Mouse (Mus musculus) midbrain, embryonic 12.5 days (tissue): ENCODE results near the gene Popdc2. TPM values are rescaled to one million over a fixed set of nuclear protein-coding genes. Genes with fewer than 3 reads are reported as not detected.

Experiments
- ATAC-seq: fragments of 200-750 bp; cut with Nextera tagmentation; 2 replicates; pipeline ENCODE4 v1.8.0; 2017; ENCODE audit warnings: low read depth, moderate TSS enrichment, moderate library complexity; ENCODE audit not compliant: low FRiP score
- H3K27ac ChIP-seq: fragments of 300-500 bp; sonication (generic); replicated peaks from 2 replicates; pipeline ENCODE4 v1.5.1; 2016; ENCODE audit warnings: mild to moderate bottlenecking
- H3K27me3 ChIP-seq: fragments of 300-500 bp; sonication (generic); 2 replicates; pipeline ENCODE4 v1.6.1; 2016; ENCODE audit warnings: mild to moderate bottlenecking
- H3K36me3 ChIP-seq: fragments of 300-500 bp; sonication (generic); 2 replicates; pipeline ENCODE4 v1.6.1; 2016
- H3K4me1 ChIP-seq: fragments of 300-500 bp; sonication (generic); 2 replicates; pipeline ENCODE4 v1.6.1; 2016
- H3K4me2 ChIP-seq: fragments of 300-500 bp; sonication (generic); replicated peaks from 2 replicates; pipeline ENCODE4 v1.6.1; 2016; ENCODE audit warnings: mild to moderate bottlenecking, moderate library complexity
- H3K4me3 ChIP-seq: fragments of 300-500 bp; sonication (generic); 2 replicates; pipeline ENCODE4 v1.5.1; 2016; ENCODE audit warnings: mild to moderate bottlenecking
- H3K9ac ChIP-seq: fragments of 300-500 bp; sonication (generic); replicated peaks from 2 replicates; pipeline ENCODE4 v1.6.1; 2016; ENCODE audit warnings: mild to moderate bottlenecking, moderate library complexity
- H3K9me3 ChIP-seq: fragments of 300-500 bp; sonication (generic); 2 replicates; pipeline ENCODE4 v1.6.1; 2016; ENCODE audit warnings: mild to moderate bottlenecking
- WGBS: fragments of 180-500 bp; shearing (Covaris S2); methylation state at CpG from one replicate; pipeline ENCODE4 v1.1.7; 2016; 5-methylcytosine and 5-hydroxymethylcytosine counted together
- polyA plus RNA-seq: library from polyadenylated mRNA; unstranded; fragments of >200 nt; fragmentation: Nextera tagmentation; extraction: Ambion mirVana; gene quantifications from 2 replicates; pipeline ENCODE4 v1.2.1, GENCODE M21; 2016

Popdc2 gene
- polyA plus RNA-seq, 1 experiment from 2014 or later, result 0.57 TPM

DNA sequence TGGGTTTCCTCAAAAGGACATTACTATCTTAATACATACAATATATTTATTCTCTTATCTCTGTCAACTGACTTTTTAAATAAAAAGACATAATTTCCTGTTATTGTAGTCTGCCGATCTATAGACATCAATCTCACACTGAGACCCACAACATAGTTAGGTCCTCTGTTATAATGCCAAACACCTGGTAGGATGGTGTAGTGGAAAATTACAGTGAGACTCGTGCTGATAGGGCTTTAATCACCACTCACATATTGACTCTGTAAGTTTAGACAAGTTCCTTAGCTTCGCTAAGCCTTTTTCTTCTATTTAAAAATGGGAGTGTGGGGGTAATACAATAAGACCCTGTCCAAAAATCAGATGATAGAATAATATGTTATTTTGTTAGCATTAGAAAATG is 2.2 kb upstream of the Popdc2 start:
- H3K27ac ChIP-seq, result no peak overlapping the region
- no peak overlapping the region for H3K4me3 ChIP-seq
- no peak overlapping the region for H3K9ac ChIP-seq
- ATAC-seq, result no peak
- H3K9me3 ChIP-seq, result no peaks in the 10 kb centered on the region
- H3K4me2 ChIP-seq, result no peak overlapping the region
- H3K27me3 ChIP-seq, result no peaks in the 10 kb centered on the region
- WGBS, result 75% methylated on average over 3 of the region's 3 CpGs
- H3K36me3 ChIP-seq, result no peaks in the 10 kb centered on the region
- H3K4me1 ChIP-seq, result no peaks in the 10 kb centered on the region

GRCm38 (mm10) chr16:38360317-38360716 is 1.7 kb upstream of the Popdc2 start:
- 39% methylated on average over 2 of the region's 2 CpGs for WGBS
- H3K9ac ChIP-seq, result no peak overlapping the region
- no peaks in the 10 kb centered on the region for H3K9me3 ChIP-seq
- H3K27ac ChIP-seq, result no peak overlapping the region
- no peak overlapping the region for H3K4me3 ChIP-seq
- H3K4me1 ChIP-seq, result no peaks in the 10 kb centered on the region
- ATAC-seq, result no peak
- no peak overlapping the region for H3K4me2 ChIP-seq
- H3K27me3 ChIP-seq, result no peaks in the 10 kb centered on the region
- H3K36me3 ChIP-seq, result no peaks in the 10 kb centered on the region

DNA sequence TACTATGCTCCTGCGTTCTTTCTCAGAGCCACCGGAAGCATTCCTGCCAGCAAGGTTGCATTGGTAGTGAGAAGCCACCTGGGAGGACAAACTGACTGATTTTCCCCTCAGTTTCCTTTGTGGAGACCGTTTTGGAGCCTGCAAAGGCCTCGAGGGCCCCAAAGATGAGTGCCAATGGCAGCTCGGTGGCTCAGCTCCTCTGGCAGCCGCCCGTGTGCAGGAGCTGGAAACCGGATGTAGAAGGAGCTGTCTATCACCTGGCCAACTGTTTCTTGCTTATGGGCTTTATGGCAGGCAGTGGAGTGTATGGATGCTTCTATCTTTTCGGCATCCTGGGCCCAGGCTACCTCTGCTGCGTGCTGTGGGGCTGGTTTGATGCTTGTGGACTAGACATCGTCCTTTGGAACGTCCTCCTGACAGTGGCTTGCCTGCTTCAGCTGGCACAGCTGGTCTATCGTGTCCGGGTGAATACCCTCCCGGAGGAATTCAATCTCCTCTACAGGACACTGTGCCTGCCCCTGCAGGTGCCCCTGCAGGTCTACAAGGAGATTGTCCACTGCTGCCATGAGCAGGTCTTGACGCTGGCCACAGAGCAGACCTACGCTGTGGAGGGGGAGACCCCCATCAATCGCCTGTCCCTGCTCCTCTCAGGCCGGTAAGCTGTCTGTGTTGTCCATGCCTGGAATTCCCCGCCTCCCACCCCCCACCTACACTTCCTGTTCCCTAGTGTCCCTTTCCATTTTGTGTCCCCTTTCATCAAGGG is 665 bp downstream of the Popdc2 start:
- H3K9me3 ChIP-seq, result no peaks in the 10 kb centered on the region
- no peaks in the 10 kb centered on the region for H3K4me1 ChIP-seq
- H3K9ac ChIP-seq, result no peak overlapping the region
- ATAC-seq, result no peak
- no peaks in the 10 kb centered on the region for H3K36me3 ChIP-seq
- no peak overlapping the region for H3K27ac ChIP-seq
- no peak overlapping the region for H3K4me3 ChIP-seq
- no peaks in the 10 kb centered on the region for H3K27me3 ChIP-seq
- WGBS, result 85% methylated on average over 20 of the region's 20 CpGs
- H3K4me2 ChIP-seq, result no peak overlapping the region

- Histone ChIP-seq H3K9me3 (no peaks in the 10 kb centered on the region), H3K9ac (no peak overlapping the region), H3K4me3 (no peak overlapping the region), H3K36me3 (no peaks in the 10 kb centered on the region), H3K27me3 (no peaks in the 10 kb centered on the region), H3K4me1 (no peaks in the 10 kb centered on the region), H3K4me2 (no peak overlapping the region), H3K27ac (no peak overlapping the region)
- no peak for ATAC-seq
- 89% methylated on average over 3 of the region's 3 CpGs for WGBS
Observed at GRCm38 (mm10) chr16:38363256-38363595, 1.2 kb downstream of the Popdc2 start.

DNA sequence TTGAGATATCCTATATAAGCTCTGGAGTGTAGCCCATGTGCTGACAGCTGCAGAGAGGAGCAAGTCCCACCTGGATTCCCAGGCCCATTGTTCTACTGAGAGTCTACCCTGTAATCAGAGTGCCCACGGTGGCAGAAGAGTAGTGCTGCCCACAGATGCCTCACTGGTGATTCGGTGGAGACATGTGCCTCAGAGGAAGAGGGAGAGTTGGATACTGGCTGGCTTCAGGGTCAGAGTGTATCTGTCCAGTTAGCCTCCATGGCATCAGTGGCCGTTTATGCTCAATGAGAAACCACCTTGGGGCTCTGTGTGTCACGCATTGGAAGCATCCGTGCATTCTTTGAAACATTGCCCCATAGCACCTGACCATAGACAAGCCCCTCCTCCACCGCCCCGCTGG is 1.6 kb downstream of the Popdc2 start:
- Histone ChIP-seq H3K36me3 (no peaks in the 10 kb centered on the region), H3K27me3 (no peaks in the 10 kb centered on the region), H3K9me3 (no peaks in the 10 kb centered on the region), H3K4me1 (no peaks in the 10 kb centered on the region), H3K4me3 (no peak overlapping the region), H3K27ac (no peak overlapping the region), H3K9ac (no peak overlapping the region), H3K4me2 (no peak overlapping the region)
- no peak for ATAC-seq
- 89% methylated on average over 7 of the region's 7 CpGs for WGBS

DNA sequence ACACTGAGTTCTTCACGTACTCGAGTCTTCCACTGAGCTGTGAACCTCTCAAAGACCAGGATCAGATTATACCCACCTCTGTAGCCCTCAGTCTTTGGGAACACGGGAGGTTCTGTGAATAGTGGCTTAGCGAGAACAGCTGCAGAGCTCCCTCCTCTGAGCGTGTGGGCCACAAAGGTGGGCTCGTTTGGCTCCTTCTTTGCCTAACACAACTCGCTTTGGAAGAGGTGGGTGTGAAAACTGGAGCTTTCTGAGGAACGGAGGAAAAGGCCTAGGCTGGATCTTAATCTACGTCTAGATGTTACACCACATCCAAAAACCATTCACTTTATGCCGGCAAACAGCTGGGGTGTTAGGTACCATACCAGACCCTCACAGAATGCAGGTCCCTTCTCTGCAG is 3.4 kb downstream of the Popdc2 start:
- no peak overlapping the region for H3K27ac ChIP-seq
- no peaks in the 10 kb centered on the region for H3K27me3 ChIP-seq
- H3K4me2 ChIP-seq, result no peak overlapping the region
- WGBS, result 87% methylated on average over 10 of the region's 10 CpGs
- no peaks in the 10 kb centered on the region for H3K36me3 ChIP-seq
- no peaks in the 10 kb centered on the region for H3K9me3 ChIP-seq
- H3K9ac ChIP-seq, result no peak overlapping the region
- ATAC-seq, result no peak
- H3K4me3 ChIP-seq, result no peak overlapping the region
- H3K4me1 ChIP-seq, result no peaks in the 10 kb centered on the region

DNA sequence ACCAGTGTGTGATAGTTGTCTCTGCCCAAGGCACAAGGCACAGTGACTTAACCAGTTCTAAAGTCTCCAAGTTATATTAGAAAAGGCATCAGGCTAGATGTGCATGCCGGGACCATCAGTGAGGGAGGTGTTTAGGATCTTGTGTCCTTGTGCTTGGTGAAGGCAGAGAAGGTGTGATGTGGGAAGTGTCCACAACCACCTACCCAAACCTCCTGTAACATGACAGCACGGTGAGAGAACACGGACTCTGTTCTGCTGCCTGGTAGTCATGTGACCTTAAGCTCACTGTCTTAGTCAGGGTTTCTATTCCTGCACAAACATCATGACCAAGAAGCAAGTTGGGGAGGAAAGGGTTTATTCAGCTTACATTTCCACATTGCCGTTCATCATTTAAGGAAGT is 4.2 kb downstream of the Popdc2 start:
- Histone ChIP-seq H3K4me3 (no peak overlapping the region), H3K36me3 (no peaks in the 10 kb centered on the region), H3K27ac (no peak overlapping the region), H3K4me2 (no peak overlapping the region), H3K9ac (no peak overlapping the region), H3K4me1 (no peaks in the 10 kb centered on the region), H3K9me3 (no peaks in the 10 kb centered on the region), H3K27me3 (no peaks in the 10 kb centered on the region)
- 91% methylated on average over 4 of the region's 4 CpGs for WGBS
- ATAC-seq, result no peak

DNA sequence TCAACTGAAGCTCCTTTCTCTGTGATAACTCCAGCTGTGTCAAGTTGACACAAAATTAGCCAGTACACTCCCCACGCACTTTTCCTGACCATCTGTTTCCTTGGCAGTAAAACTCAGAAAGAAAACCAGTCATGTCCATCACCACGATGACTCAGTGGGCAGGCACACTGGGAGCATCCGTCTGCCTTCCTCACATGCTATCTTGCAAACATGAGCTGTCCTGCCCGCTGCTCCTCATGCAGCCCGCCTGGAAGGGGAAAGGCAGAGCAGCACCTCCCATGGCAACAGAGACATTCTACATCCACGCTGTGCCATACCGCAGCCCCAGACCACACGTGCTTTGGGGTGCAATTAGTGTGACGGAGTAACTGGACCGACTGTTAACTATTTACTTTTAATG is 6.3 kb downstream of the Popdc2 start:
- Histone ChIP-seq H3K4me1 (no peaks in the 10 kb centered on the region), H3K36me3 (no peaks in the 10 kb centered on the region), H3K4me3 (no peak overlapping the region), H3K9me3 (no peaks in the 10 kb centered on the region), H3K4me2 (no peak overlapping the region), H3K27me3 (no peaks in the 10 kb centered on the region), H3K27ac (no peak overlapping the region), H3K9ac (no peak overlapping the region)
- WGBS, result 79% methylated on average over 10 of the region's 10 CpGs
- no peak for ATAC-seq

DNA sequence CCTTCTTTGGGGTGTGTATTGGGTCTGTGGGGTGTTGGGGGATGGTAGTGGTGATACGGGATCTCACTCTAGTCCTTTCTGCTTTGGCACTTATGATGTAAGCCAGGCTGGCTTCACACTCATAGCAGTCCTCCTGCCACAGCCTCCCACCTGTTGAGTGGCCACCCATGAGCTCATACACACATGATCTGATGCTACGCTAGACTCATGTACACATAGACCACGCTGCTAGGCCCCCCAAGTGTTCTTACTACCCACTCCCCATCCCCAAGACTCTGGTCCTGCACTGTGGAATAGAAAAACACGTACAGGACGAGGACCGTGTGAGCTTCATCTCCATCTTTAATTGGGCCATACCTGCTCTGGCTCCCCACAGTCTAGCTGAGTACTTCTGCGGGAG is 7.0 kb downstream of the Popdc2 start:
- ATAC-seq, result no peak
- Histone ChIP-seq H3K9ac (no peak overlapping the region), H3K36me3 (no peaks in the 10 kb centered on the region), H3K9me3 (no peaks in the 10 kb centered on the region), H3K27ac (no peak overlapping the region), H3K27me3 (no peaks in the 10 kb centered on the region), H3K4me3 (no peak overlapping the region), H3K4me1 (no peaks in the 10 kb centered on the region), H3K4me2 (no peak overlapping the region)
- 88% methylated on average over 7 of the region's 7 CpGs for WGBS

DNA sequence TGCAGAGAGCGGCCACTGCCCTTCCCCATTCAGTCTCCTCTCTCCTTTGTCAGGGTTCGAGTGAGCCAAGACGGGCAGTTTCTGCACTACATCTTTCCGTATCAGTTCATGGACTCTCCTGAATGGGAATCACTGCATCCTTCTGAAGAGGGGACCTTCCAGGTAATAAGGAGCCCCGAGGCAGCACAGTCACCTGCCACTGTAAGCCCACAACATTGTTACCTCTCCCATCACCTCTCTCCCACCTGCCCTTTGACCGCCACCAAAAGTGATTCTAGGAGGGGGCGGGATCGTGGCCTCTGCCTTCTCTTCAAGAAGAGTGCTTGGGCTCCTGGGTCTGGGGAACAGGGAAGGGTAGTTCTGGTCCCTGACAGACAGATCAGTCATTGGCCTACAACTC is 7.4 kb downstream of the Popdc2 start:
- no peaks in the 10 kb centered on the region for H3K27me3 ChIP-seq
- WGBS, result 89% methylated on average over 8 of the region's 8 CpGs
- H3K36me3 ChIP-seq, result no peaks in the 10 kb centered on the region
- H3K9me3 ChIP-seq, result no peaks in the 10 kb centered on the region
- H3K9ac ChIP-seq, result no peak overlapping the region
- no peak for ATAC-seq
- H3K4me1 ChIP-seq, result no peaks in the 10 kb centered on the region
- no peak overlapping the region for H3K27ac ChIP-seq
- H3K4me2 ChIP-seq, result no peak overlapping the region
- H3K4me3 ChIP-seq, result no peak overlapping the region

- no peak overlapping the region for H3K9ac ChIP-seq
- ATAC-seq, result no peak
- WGBS, result 84% methylated on average over 4 of the region's 4 CpGs
Observed at GRCm38 (mm10) chr16:38369992-38370484, 8.0 kb downstream of the Popdc2 start.

GRCm38 (mm10) chr16:38370633-38371374 is 8.8 kb downstream of the Popdc2 start:
- Histone ChIP-seq H3K27me3 (no peaks in the 10 kb centered on the region), H3K36me3 (no peaks in the 10 kb centered on the region), H3K4me1 (no peaks in the 10 kb centered on the region), H3K9ac (no peak overlapping the region), H3K27ac (no peak overlapping the region), H3K4me3 (no peak overlapping the region), H3K9me3 (no peaks in the 10 kb centered on the region), H3K4me2 (no peak overlapping the region)
- WGBS, result 91% methylated on average over 8 of the region's 8 CpGs
- ATAC-seq, result no peak

More at GRCm38 (mm10) chr16:38369992-38370484, 8.0 kb downstream of the Popdc2 start:
- H3K4me2 ChIP-seq, result no peak overlapping the region
- H3K4me3 ChIP-seq, result no peak overlapping the region
- H3K27me3 ChIP-seq, result no peaks in the 10 kb centered on the region
- H3K4me1 ChIP-seq, result no peaks in the 10 kb centered on the region
- no peaks in the 10 kb centered on the region for H3K9me3 ChIP-seq
- no peaks in the 10 kb centered on the region for H3K36me3 ChIP-seq
- H3K27ac ChIP-seq, result no peak overlapping the region
